Mouse (Mus musculus): ENCODE measurements around the gene Ang. TPM values are rescaled to one million over a fixed set of nuclear protein-coding genes. Genes with fewer than 3 reads are reported as not detected.

The Ang gene
- 3.1 TPM for polyA plus RNA-seq (2017; shearing (Covaris generic))

GRCm38 (mm10) chr14:51090921-51091900, at the start of gene Ang, which contains the start of gene Rnase4:
Gene Ang, plus strand, starts transcription at chr14:51091150.
Gene Rnase4, plus strand, starts transcription at chr14:51091077.

GRCm38 (mm10) chr14:51041769-51042168, 49.2 kb upstream of the Ang start, which contains the start of gene Rnase9:
Gene Rnase9, minus strand, starts transcription at chr14:51041869.

GRCm38 (mm10) chr14:51050063-51050462, 40.9 kb upstream of the Ang start, which contains the start of gene Rnase11:
Gene Rnase11, minus strand, starts transcription at chr14:51050163.

GRCm38 (mm10) chr14:51057401-51057831, 33.5 kb upstream of the Ang start, which contains the start of gene Rnase12:
Gene Rnase12, minus strand, starts transcription at chr14:51057661.

GRCm38 (mm10) chr14:51074335-51074734, 16.6 kb upstream of the Ang start, which contains the start of gene Olfr750:
Gene Olfr750, minus strand, starts transcription at chr14:51074435.

GRCm38 (mm10) chr14:51113916-51114560, 23.1 kb downstream of the Ang start, which contains the start of gene Eddm3b:
Gene Eddm3b, plus strand, starts transcription at chr14:51114426.

GRCm38 (mm10) chr14:51146685-51147084, 55.7 kb downstream of the Ang start, which contains the start of gene Rnase1:
Gene Rnase1, minus strand, starts transcription at chr14:51146785.

Other genes with a start within 250 kb of the Ang start
- gene Tep1, start 220.6 kb upstream of the Ang start, polyA plus RNA-seq (2017; shearing (Covaris generic)): 20.9 TPM
- 0.12 TPM for gene Klhl33, start 193.6 kb upstream of the Ang start, polyA plus RNA-seq (2017; shearing (Covaris generic))
- gene Osgep, start 166.3 kb upstream of the Ang start, polyA plus RNA-seq (2017; shearing (Covaris generic)): 106 TPM
- 67.8 TPM for gene Apex1, start 166.2 kb upstream of the Ang start, polyA plus RNA-seq (2017; shearing (Covaris generic))
- gene Pip4p1, start 160.3 kb upstream of the Ang start, polyA plus RNA-seq (2017; shearing (Covaris generic)): 76.7 TPM
- 45.5 TPM for gene Pnp, start 160.1 kb upstream of the Ang start, polyA plus RNA-seq (2017; shearing (Covaris generic))
- gene Gm49342, start 146.6 kb upstream of the Ang start, polyA plus RNA-seq (2017; shearing (Covaris generic)): not detected
- 0.36 TPM for gene Pnp2, start 135.2 kb upstream of the Ang start, polyA plus RNA-seq (2017; shearing (Covaris generic))
- not detected for gene Rnase10, start 83.4 kb upstream of the Ang start, polyA plus RNA-seq (2017; shearing (Covaris generic))
- gene Rnase9, start 49.3 kb upstream of the Ang start, polyA plus RNA-seq (2017; shearing (Covaris generic)): not detected
- not detected for gene Rnase11, start 41.0 kb upstream of the Ang start, polyA plus RNA-seq (2017; shearing (Covaris generic))
- gene Rnase12, start 33.5 kb upstream of the Ang start, polyA plus RNA-seq (2017; shearing (Covaris generic)): not detected
- gene Olfr750, start 16.7 kb upstream of the Ang start, polyA plus RNA-seq (2017; shearing (Covaris generic)): 0.20 TPM
- 12.8 TPM for gene Rnase4, start 73 bp upstream of the Ang start, polyA plus RNA-seq (2017; shearing (Covaris generic))
- not detected for gene Eddm3b, start 23.3 kb downstream of the Ang start, polyA plus RNA-seq (2017; shearing (Covaris generic))
- 1.1 TPM for gene Rnase6, start 32.8 kb downstream of the Ang start, polyA plus RNA-seq (2017; shearing (Covaris generic))
- gene Rnase1, start 55.6 kb downstream of the Ang start, polyA plus RNA-seq (2017; shearing (Covaris generic)): not detected
- gene Rnase2b, start 71.1 kb downstream of the Ang start, polyA plus RNA-seq (2017; shearing (Covaris generic)): not detected
- gene Ang2, start 108.0 kb downstream of the Ang start, polyA plus RNA-seq (2017; shearing (Covaris generic)): not detected
- not detected for gene Ear14, start 112.2 kb downstream of the Ang start, polyA plus RNA-seq (2017; shearing (Covaris generic))
- not detected for gene Rnase2a, start 165.0 kb downstream of the Ang start, polyA plus RNA-seq (2017; shearing (Covaris generic))